Mouse (Mus musculus) stomach, postnatal 0 days (tissue): ENCODE measurements at regions not wholly inside any gene's neighbourhood (a gene's known extent, or its start where the extent isn't known, plus 50 kb on each side); places are given as distances from the start of the nearest gene placed in this dataset.

Experiments used
- CTCF ChIP-seq: IDR thresholded peaks from 2 replicates; pipeline ENCODE4 v1.5.1; 2016; ENCODE audit warnings: antibody characterized with exemption, low read depth, mild to moderate bottlenecking, moderate library complexity
- EP300 ChIP-seq: optimal IDR thresholded peaks from 2 replicates; pipeline ENCODE3; 2016; ENCODE audit warnings: antibody characterized with exemption

DNA sequence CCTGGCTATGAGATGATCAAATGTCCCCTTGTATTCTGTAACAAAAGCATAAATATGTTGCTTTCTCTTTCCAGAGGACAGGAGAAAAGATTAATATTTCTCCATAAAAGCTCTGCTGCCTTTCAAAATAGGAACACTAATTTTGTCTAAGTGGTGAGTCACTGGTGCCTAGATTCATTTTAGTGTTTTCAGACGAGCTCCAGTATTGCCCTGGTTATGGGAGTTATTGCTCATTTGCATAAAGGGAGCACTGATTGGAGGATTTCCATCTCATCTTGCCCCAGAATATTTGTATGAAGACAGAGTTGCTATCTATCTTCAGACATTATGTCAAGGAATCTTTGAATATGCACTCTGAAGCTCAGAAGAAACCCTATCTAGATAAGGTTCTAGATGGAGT is 682.4 kb upstream of the Gm19410 start:
- no peak for TF ChIP-seq CTCF
- TF ChIP-seq EP300: no peak
